Mouse (Mus musculus) testis, adult 2 months (tissue): ENCODE measurements at regions not wholly inside any gene's neighbourhood (a gene's known extent, or its start where the extent isn't known, plus 50 kb on each side); places are given as distances from the start of the nearest gene placed in this dataset.
"Not testable (repeated sequence)": the region's sequence is repeated elsewhere in the genome, so short reads cannot be mapped to it uniquely, and the experiment has no call there.

Source experiments
- H3K27ac ChIP-seq: fragments of 200-500 bp; 2 replicates; pipeline ENCODE4 v1.5.1; 2012; ENCODE audit warnings: low read depth, low read length; ENCODE audit not compliant: control insufficient read depth, insufficient read depth
- H3K27me3 ChIP-seq: fragments of 200-500 bp; 2 replicates; pipeline ENCODE4 v1.6.1; 2012; ENCODE audit warnings: mild to moderate bottlenecking, low read length, moderate library complexity; ENCODE audit not compliant: control insufficient read depth, insufficient read depth
- H3K36me3 ChIP-seq: fragments of 200-500 bp; 2 replicates; pipeline ENCODE4 v1.6.1; 2012; ENCODE audit warnings: mild to moderate bottlenecking, low read length; ENCODE audit not compliant: control insufficient read depth, insufficient read depth
- H3K4me1 ChIP-seq: fragments of 200-500 bp; 2 replicates; pipeline ENCODE4 v1.6.1; 2012; ENCODE audit warnings: low read length; ENCODE audit not compliant: control insufficient read depth, insufficient read depth
- H3K4me3 ChIP-seq: fragments of 200-500 bp; 2 replicates; pipeline ENCODE4 v1.5.1; 2012; ENCODE audit warnings: low read depth, mild to moderate bottlenecking, low read length, moderate library complexity, mixed read lengths; ENCODE audit not compliant: control insufficient read depth
- CTCF ChIP-seq: fragments of 200-500 bp; IDR thresholded peaks from 2 replicates; pipeline ENCODE4 v1.5.1; 2012; ENCODE audit warnings: low read depth, mild to moderate bottlenecking, inconsistent platforms, low read length, moderate library complexity; ENCODE audit not compliant: control insufficient read depth, insufficient read depth, insufficient replicate concordance
- POLR2A ChIP-seq: fragments of 200-500 bp; IDR thresholded peaks from 2 replicates; pipeline ENCODE4 v1.6.1; 2012; ENCODE audit warnings: low read depth, mild to moderate bottlenecking, inconsistent platforms, low read length, moderate library complexity; ENCODE audit not compliant: control insufficient read depth

DNA sequence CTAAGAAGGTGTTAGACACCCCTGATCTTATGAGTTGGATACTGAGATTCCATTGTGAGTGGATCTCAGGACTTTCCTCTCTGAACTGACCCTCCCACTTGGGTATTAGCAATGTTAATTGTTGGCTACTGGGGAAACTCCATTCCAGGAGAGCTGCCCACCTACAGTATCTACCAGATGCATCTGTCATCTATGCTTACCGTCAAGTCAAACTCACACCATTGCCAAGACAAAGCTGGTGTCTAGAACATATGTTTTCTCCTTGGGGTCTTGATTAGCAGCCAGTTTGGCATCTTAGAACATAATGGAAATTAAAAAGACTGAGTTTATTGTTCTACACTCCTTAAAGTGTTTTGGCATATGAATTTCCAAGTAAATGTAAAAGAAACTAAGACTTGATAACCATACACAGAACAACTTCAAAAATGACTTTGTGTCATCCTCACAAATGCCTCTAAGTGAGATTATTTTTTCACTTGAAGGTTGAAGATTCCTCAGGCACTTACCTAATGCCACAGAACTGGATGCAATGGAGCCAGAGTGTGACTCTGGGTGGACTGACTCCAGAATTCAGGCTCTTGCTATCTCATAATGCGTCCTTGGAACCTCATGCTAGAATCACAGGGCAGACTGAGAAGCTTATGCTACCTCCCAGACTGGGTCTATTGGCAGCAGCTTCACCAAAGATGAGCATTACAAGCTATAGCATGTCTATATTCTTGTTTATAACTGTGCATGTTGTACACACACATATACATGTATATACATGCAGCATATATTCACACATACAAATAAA is 107.5 kb upstream of the Rnf152 start:
- H3K36me3 ChIP-seq = no peaks in the 10 kb centered on the region
- H3K27ac ChIP-seq = no peak overlapping the region
- H3K27me3 ChIP-seq = no peaks in the 10 kb centered on the region
- H3K4me3 ChIP-seq = no peak overlapping the region
- no peak for TF ChIP-seq CTCF
- no peak for TF ChIP-seq POLR2A
- H3K4me1 ChIP-seq = no peaks in the 10 kb centered on the region

DNA sequence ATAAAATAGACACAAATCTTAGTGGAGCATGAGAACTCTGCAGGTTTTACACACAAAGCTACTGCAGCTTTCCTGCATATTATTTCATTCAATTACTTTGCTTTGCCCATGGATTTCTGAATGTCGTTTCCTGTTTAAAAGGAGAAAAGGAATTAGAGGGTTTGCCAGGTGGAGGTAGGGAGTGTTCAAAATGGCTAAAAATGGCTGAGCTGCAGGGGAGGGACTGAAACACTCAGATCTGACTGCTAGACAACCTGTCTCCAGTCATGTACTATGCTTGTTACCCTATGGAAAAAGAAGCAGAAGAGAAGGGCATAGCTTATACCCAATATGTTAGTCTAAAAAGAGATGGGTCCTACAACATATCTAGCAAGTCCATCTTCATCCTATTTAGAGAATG is 106.2 kb upstream of the Rnf152 start:
- H3K4me1 ChIP-seq = no peaks in the 10 kb centered on the region
- H3K36me3 ChIP-seq = no peaks in the 10 kb centered on the region
- H3K4me3 ChIP-seq = no peak overlapping the region
- H3K27me3 ChIP-seq = no peaks in the 10 kb centered on the region
- no peak for TF ChIP-seq CTCF
- TF ChIP-seq POLR2A = no peak
- H3K27ac ChIP-seq = no peak overlapping the region

DNA sequence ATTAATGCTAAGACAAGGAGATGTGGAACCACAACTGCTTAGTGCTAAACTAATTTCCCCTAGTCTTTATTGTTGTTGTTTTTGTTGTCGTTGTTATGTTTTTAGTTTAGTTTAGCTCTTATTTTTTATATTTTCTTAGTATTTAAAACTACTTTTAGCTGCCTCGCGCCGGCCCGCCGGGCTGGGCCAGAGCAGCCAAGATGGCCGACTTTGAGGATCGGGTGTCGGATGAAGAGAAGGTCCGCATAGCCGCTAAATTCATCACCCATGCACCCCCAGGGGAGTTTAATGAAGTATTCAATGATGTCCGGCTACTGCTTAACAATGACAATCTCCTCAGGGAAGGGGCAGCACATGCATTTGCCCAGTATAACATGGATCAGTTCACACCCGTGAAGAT is 99.3 kb upstream of the Rnf152 start:
- H3K27ac ChIP-seq, H3K4me1 ChIP-seq, H3K36me3 ChIP-seq, H3K27me3 ChIP-seq: not testable (repeated sequence)
- H3K4me3 ChIP-seq = peak overlapping the region; percentile 57

DNA sequence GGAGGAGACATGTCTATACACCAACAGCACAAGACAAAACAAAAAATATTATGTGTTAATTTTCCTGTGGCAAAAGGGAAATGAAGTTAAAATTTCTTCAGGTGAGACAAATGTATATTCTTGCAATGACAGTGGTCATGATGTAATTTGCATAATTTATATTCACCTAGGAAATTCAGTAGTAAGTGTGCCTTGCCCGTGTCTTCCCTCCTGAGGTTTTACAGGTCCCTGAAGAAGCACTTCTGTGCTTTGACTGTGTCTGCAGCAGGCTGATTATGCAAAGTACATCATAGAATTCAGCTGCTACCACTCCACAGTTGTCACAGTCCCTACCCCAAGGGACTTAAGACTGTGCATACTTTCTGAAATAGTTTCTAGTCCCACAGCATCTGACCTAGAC is 98.2 kb upstream of the Rnf152 start:
- Histone ChIP-seq H3K4me1 (no peaks in the 10 kb centered on the region), H3K4me3 (no peak overlapping the region), H3K27me3 (no peaks in the 10 kb centered on the region), H3K36me3 (no peaks in the 10 kb centered on the region), H3K27ac (no peak overlapping the region)
- TF ChIP-seq CTCF = no peak
- TF ChIP-seq POLR2A = no peak

DNA sequence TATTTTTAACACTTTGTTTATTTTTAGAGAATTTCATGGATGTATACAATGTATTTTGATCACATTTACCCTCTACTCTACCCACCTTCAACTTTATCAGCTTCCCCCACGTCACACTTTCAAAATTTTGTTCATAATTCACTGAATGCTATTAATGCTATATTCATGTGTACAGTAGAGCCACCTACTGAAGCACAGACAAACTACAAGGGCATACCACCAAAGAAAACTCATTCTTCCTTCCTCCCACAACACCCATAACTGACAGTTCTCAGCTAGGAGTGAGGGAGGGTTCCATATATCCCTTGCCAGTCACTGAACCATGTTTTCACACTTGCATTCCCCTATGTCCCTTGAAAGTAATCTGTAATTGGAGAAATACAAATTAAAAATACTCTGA is 89.7 kb upstream of the Rnf152 start:
- no peak overlapping the region for H3K27ac ChIP-seq
- no peaks in the 10 kb centered on the region for H3K27me3 ChIP-seq
- H3K36me3 ChIP-seq = no peaks in the 10 kb centered on the region
- H3K4me3 ChIP-seq = no peak overlapping the region
- TF ChIP-seq POLR2A = no peak
- TF ChIP-seq CTCF = no peak
- H3K4me1 ChIP-seq = no peaks in the 10 kb centered on the region

DNA sequence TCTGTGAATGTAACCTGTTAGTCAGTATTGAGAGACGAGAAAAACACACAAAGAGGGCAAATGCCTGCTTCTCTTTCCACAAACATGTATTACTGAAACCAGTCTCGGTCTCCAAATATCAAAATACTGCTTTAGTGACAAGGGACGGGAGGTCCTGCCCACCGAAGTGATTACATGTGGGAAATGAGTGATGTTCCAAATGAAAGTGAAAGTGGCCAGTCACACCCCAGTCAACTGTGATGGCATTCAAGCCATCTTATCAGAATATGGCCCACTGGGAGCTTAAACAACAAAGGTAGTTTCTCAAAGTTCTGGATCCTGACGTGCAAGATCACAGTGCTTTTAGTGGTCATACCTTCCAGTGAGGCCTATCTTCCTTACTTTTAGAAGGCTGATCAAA is 87.0 kb upstream of the Rnf152 start:
- H3K4me3 ChIP-seq = no peak overlapping the region
- H3K27ac ChIP-seq = no peak overlapping the region
- TF ChIP-seq CTCF (no peak), POLR2A (no peak)
- H3K4me1 ChIP-seq = no peaks in the 10 kb centered on the region
- no peaks in the 10 kb centered on the region for H3K36me3 ChIP-seq
- H3K27me3 ChIP-seq = no peaks in the 10 kb centered on the region

DNA sequence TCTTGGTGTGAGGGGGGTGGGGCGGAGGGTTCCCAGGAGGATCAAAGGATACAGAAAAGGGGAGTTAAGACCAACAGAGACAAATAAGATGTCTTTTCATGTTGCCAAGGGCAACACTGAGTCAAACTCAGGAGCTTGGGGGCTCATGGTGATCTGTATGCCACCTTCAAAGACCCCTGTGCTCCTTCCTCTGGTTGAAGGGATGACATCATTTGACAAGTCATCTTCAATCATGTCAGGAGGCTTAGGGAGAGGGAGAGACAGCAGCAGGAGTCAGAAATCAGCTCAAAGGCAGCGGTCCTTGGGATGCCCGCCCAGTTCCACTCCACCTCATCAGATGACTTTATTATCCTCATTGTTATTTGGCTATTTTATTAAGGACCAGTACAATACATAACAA is 83.8 kb upstream of the Rnf152 start:
- Histone ChIP-seq H3K4me1 (no peaks in the 10 kb centered on the region), H3K4me3 (no peak overlapping the region), H3K27ac (no peak overlapping the region), H3K36me3 (no peaks in the 10 kb centered on the region), H3K27me3 (no peaks in the 10 kb centered on the region)
- TF ChIP-seq POLR2A = no peak

DNA sequence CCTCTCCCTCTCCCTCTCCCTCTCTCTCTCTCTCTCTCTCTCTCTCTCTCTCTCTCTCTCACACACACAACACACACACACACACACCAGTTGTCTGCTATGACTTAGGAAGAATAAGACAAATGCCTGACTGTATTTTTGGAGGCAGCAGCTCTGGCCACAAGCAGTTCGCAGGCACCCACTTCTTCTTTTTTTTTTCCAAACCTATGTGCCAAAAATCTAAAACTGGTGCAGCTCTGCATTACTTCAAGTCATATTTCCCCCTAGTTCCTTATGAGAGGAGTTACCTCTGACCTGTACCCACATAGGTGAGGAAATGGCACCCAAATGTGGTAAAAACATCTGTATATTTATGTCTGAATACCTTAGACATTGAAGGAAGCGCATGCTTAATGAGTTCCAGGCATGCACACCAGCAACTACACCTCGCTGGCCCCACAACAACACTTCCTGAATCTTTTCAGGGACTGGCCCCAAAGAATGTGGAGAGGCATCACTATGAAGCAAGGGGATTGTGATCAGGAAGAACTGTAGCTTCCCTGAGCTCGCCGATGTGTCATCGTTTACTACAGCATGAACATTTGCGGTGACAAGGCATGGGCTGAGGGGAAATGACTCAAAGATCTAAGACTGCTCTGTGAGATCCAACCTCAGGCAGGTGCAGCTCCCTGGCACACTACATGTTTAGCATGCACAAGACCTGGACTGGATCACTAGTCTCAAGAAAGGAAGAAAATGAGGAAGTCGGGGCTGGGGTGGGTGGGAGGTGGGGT is 78.3 kb upstream of the Rnf152 start:
- H3K27ac ChIP-seq = no peak overlapping the region
- TF ChIP-seq POLR2A (no peak), CTCF (no peak)
- no peaks in the 10 kb centered on the region for H3K4me1 ChIP-seq
- no peak overlapping the region for H3K4me3 ChIP-seq
- H3K36me3 ChIP-seq = no peaks in the 10 kb centered on the region
- H3K27me3 ChIP-seq = no peaks in the 10 kb centered on the region
